Mouse (Mus musculus): Measurements from ENCODE around the gene Pard3b.
"Not testable (repeated sequence)": the region's sequence is repeated elsewhere in the genome, so short reads cannot be mapped to it uniquely, and the experiment has no call there.

DNA sequence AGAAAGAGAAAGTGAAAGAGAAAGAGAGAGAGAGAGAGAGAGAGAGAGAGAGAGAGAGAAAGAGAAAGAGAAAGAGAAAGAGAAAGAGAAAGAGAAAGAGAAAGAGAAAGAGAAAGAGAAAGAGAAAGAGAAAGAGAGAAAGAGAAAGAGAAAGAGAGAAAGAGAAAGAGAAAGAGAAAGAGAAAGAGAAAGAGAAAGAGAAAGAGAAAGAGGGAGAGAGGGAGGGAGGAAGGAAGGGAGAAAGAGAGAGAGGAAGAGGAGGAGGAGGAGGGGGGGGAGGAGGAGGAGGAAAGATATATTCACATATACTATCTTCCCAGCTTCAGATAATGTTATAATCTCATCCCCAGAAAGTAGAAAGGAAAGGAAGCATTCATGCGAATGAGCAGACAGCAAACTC, 966.0 kb downstream of the Pard3b start:
- TF ChIP-seq CTCF (IDR thresholded peaks at IDR 0.05; ENCODE audit: low read depth, low read length); POLR2A (IDR thresholded peaks at IDR 0.05; ENCODE audit: extremely low read depth, insufficient read depth, low read length): not testable (repeated sequence)

Data from liver, adult 2 months (tissue).